Mouse (Mus musculus): ENCODE results near the gene Lysmd4. TPM values are rescaled to one million over a fixed set of nuclear protein-coding genes. Genes with fewer than 3 reads are reported as not detected.

Lysmd4 gene
- polyA plus RNA-seq, 1 experiment: 55.8 TPM

DNA sequence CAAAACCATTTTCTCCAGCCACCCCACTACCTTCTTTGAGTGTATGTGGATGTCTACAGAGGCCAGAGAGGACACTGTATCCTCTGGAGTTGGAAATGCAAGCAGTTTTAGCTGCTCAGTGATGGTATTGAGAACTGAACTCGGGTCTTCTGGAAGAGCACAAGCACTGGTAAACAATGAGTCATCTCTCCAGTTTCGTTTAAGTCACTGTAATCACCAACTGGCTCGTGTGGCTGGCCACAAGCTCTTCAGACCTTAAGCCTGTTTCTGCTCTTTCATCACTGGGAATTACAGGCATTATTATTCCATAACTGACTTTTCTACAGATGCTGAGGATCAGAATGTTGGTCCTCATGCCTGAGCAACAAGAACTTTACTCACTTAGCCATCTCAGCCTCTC lies 82.6 kb downstream of the Lysmd4 start:
- no peaks in the 10 kb centered on the region for H3K4me1 ChIP-seq (ENCODE audit: control insufficient read depth, insufficient read depth, low read length)
- TF ChIP-seq CTCF (IDR thresholded peaks at IDR 0.05; ENCODE audit: extremely low read depth, insufficient read depth, low read length) (no peak), POLR2A (IDR thresholded peaks at IDR 0.05; ENCODE audit: extremely low read depth, insufficient read depth, low read length) (no peak)
- no peak overlapping the region for H3K27ac ChIP-seq (ENCODE audit: insufficient read depth, low read length)
- no peak overlapping the region for H3K4me3 ChIP-seq (ENCODE audit: insufficient read depth, low read length)

GRCm38 (mm10) chr7:67307078-67307477 lies 84.7 kb downstream of the Lysmd4 start:
- no peak overlapping the region for H3K4me3 ChIP-seq (ENCODE audit: insufficient read depth, low read length)
- H3K27ac ChIP-seq (ENCODE audit: insufficient read depth, low read length): no peak overlapping the region
- H3K4me1 ChIP-seq (ENCODE audit: control insufficient read depth, insufficient read depth, low read length): no peaks in the 10 kb centered on the region
- TF ChIP-seq CTCF (IDR thresholded peaks at IDR 0.05; ENCODE audit: extremely low read depth, insufficient read depth, low read length): no peak
- TF ChIP-seq POLR2A (IDR thresholded peaks at IDR 0.05; ENCODE audit: extremely low read depth, insufficient read depth, low read length): no peak

- no peak overlapping the region for H3K27ac ChIP-seq (ENCODE audit: insufficient read depth, low read length)
- TF ChIP-seq POLR2A (IDR thresholded peaks at IDR 0.05; ENCODE audit: extremely low read depth, insufficient read depth, low read length): no peak
- TF ChIP-seq CTCF (IDR thresholded peaks at IDR 0.05; ENCODE audit: extremely low read depth, insufficient read depth, low read length): no peak
- H3K4me1 ChIP-seq (ENCODE audit: control insufficient read depth, insufficient read depth, low read length): no peaks in the 10 kb centered on the region
- H3K4me3 ChIP-seq (ENCODE audit: insufficient read depth, low read length): no peak overlapping the region
Observed at GRCm38 (mm10) chr7:67308102-67308501, 85.8 kb downstream of the Lysmd4 start.

DNA sequence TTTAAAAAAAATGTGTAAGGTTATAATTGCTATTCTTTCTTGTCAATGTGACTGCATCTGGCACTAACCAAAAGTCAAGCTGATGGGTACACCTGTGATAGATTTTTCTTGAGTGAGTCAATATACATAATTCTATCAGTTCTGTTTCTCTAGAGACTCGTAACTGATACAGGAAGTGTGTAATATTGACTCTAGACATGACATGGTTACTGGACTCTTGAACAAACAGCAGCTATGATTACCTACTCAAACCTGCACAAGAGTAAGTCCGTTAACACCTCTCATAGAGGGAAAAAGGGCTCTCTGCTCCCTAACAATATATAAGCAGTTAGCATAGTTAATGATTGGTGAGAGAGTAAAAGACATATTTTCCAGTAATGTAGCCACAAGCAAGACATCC lies 87.8 kb downstream of the Lysmd4 start:
- Histone ChIP-seq H3K27ac (ENCODE audit: insufficient read depth, low read length) (no peak overlapping the region), H3K4me3 (ENCODE audit: insufficient read depth, low read length) (no peak overlapping the region), H3K4me1 (ENCODE audit: control insufficient read depth, insufficient read depth, low read length) (no peaks in the 10 kb centered on the region)
- no peak for TF ChIP-seq POLR2A (IDR thresholded peaks at IDR 0.05; ENCODE audit: extremely low read depth, insufficient read depth, low read length)
- no peak for TF ChIP-seq CTCF (IDR thresholded peaks at IDR 0.05; ENCODE audit: extremely low read depth, insufficient read depth, low read length)

DNA sequence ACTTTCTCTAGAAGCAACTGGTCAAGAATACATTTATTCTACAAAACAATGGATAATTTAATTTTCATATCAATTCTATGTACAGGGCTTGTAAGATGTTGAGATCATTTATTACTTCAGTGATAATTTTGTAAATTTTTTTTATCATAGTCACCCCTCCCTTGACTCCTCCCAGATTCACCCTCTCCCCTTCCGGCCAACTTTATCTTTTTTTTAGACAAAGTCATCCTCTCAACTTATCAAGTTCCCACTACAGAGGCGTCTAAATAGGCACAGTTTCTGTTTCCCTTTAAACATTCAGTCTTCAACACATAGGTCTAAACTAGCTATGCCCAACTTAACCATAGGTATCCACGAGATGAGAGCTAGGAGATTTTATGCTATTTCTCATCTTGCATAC lies 90.9 kb downstream of the Lysmd4 start:
- no peak for TF ChIP-seq CTCF (IDR thresholded peaks at IDR 0.05; ENCODE audit: extremely low read depth, insufficient read depth, low read length)
- TF ChIP-seq POLR2A (IDR thresholded peaks at IDR 0.05; ENCODE audit: extremely low read depth, insufficient read depth, low read length): no peak
- Histone ChIP-seq H3K4me1 (ENCODE audit: control insufficient read depth, insufficient read depth, low read length) (no peaks in the 10 kb centered on the region), H3K27ac (ENCODE audit: insufficient read depth, low read length) (no peak overlapping the region), H3K4me3 (ENCODE audit: insufficient read depth, low read length) (no peak overlapping the region)

- TF ChIP-seq POLR2A (IDR thresholded peaks at IDR 0.05; ENCODE audit: extremely low read depth, insufficient read depth, low read length) (no peak), CTCF (IDR thresholded peaks at IDR 0.05; ENCODE audit: extremely low read depth, insufficient read depth, low read length) (no peak)
- Histone ChIP-seq H3K4me3 (ENCODE audit: insufficient read depth, low read length) (no peak overlapping the region), H3K27ac (ENCODE audit: insufficient read depth, low read length) (no peak overlapping the region), H3K4me1 (ENCODE audit: control insufficient read depth, insufficient read depth, low read length) (no peaks in the 10 kb centered on the region)
Observed at GRCm38 (mm10) chr7:67318697-67319096, 96.4 kb downstream of the Lysmd4 start.

DNA sequence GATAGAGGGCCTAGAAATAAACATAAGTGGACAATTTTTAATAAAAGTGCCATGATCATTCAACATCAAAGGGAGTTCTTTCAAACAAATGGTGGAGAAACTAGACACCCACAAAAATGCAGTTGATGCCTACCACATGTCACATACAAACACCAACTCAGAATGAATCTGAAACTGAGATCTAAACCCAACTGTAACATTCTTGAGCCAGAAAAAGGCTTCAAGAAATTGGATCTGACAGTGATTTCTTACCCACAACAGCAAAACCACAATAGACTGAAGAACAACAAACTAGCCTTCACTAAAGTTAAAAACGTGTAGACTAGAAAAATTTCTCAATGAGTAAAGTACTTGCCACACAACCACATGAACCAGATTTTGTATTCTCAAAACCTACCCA lies 98.0 kb downstream of the Lysmd4 start:
- no peak for TF ChIP-seq CTCF (IDR thresholded peaks at IDR 0.05; ENCODE audit: extremely low read depth, insufficient read depth, low read length)
- Histone ChIP-seq H3K27ac (ENCODE audit: insufficient read depth, low read length) (no peak overlapping the region), H3K4me3 (ENCODE audit: insufficient read depth, low read length) (no peak overlapping the region), H3K4me1 (ENCODE audit: control insufficient read depth, insufficient read depth, low read length) (no peaks in the 10 kb centered on the region)

DNA sequence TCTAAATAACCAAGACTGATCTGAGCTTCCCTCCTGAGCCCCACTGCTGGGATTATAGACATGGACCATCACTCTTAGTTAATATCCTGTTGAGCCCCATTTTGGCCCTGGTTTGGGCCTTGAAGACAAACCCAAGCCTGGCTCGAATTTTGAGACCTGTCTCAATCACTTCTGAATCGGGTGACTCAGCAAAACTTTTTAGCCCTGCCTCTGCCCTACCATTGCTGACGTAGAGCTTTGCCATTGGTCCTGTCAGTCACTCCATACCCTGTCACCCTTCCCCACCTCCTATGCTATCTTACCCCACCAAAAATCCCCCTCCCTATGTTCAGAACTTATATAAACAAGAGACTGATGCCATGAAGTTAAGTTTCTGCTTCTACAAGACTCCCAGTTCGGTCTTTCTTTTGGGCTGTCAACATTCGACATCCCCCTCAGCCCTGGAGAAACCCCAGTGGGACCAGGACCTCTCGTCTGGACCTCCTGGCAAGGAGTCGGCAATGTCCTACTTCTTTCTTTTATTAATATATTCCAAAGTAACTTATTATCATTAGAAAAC lies 119.8 kb downstream of the Lysmd4 start:
- no peak overlapping the region for H3K4me3 ChIP-seq (ENCODE audit: insufficient read depth, low read length)
- H3K4me1 ChIP-seq (ENCODE audit: control insufficient read depth, insufficient read depth, low read length): no peaks in the 10 kb centered on the region
- no peak for TF ChIP-seq CTCF (IDR thresholded peaks at IDR 0.05; ENCODE audit: extremely low read depth, insufficient read depth, low read length)
- no peak for TF ChIP-seq POLR2A (IDR thresholded peaks at IDR 0.05; ENCODE audit: extremely low read depth, insufficient read depth, low read length)
- no peak overlapping the region for H3K27ac ChIP-seq (ENCODE audit: insufficient read depth, low read length)

DNA sequence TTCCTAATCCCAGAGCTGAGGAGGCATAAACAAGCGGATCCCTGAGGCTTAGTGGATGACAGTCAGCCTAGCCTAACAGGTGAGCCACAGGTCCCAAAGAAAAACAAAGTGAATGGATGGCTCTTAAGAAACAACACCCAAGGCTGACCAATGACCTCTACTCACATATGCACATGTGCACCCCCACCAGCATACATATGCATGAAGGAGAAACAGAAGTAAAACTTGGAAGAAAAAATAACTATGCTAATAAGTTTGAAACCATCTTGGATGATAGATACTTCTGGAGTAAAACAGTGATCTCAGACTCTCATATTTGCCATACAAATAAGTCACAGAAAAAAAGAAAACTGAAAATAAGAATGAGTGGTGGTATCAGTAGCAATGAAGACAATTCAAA lies 122.1 kb downstream of the Lysmd4 start:
- TF ChIP-seq CTCF (IDR thresholded peaks at IDR 0.05; ENCODE audit: extremely low read depth, insufficient read depth, low read length) (no peak), POLR2A (IDR thresholded peaks at IDR 0.05; ENCODE audit: extremely low read depth, insufficient read depth, low read length) (no peak)
- Histone ChIP-seq H3K27ac (ENCODE audit: insufficient read depth, low read length) (no peak overlapping the region), H3K4me1 (ENCODE audit: control insufficient read depth, insufficient read depth, low read length) (no peaks in the 10 kb centered on the region), H3K4me3 (ENCODE audit: insufficient read depth, low read length) (no peak overlapping the region)

DNA sequence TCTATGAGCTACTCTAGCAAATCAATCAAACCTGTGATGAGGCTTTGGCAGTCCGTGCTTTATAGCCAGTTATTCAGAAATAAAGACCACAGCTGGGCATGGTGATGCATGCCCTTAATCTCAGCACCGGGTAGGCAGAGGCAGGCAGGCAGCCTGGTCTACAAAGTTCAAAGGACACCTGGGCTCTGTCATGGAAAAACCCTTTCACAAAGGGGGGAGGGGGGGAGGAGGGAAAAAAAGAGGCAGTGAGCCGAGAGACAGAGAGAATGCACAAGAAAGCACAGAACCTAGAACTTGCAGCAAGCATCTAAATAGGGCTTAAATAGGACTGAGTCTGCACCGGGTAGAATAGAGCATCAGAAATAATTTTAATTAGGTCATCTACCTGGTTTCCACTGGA lies 130.6 kb downstream of the Lysmd4 start:
- Histone ChIP-seq H3K27ac (ENCODE audit: insufficient read depth, low read length) (no peak overlapping the region), H3K4me1 (ENCODE audit: control insufficient read depth, insufficient read depth, low read length) (no peaks in the 10 kb centered on the region), H3K4me3 (ENCODE audit: insufficient read depth, low read length) (no peak overlapping the region)
- no peak for TF ChIP-seq CTCF (IDR thresholded peaks at IDR 0.05; ENCODE audit: extremely low read depth, insufficient read depth, low read length)
- no peak for TF ChIP-seq POLR2A (IDR thresholded peaks at IDR 0.05; ENCODE audit: extremely low read depth, insufficient read depth, low read length)

Measured in cortical plate, adult 2 months (tissue).